Mouse (Mus musculus) central nervous system, embryonic 14 days (tissue): ENCODE measurements around the gene Limch1. TPM values are rescaled to one million over a fixed set of nuclear protein-coding genes. Genes with fewer than 3 reads are reported as not detected.

ENCODE experiments used
- polyA plus RNA-seq: library from polyadenylated mRNA; depleted of rRNA; stranded (reverse); fragments of >200 nt; gene quantifications from 2 replicates; pipeline ENCODE4 v1.2.3, GENCODE M21; 2012; rRNA removed

Gene Limch1
- polyA plus RNA-seq = 29.0 and 30.6 TPM in 2 replicates

GRCm38 (mm10) chr5:66745390-66745995 is at the start of gene Limch1:
Gene Limch1 (plus strand): TSS chr5:66745827.

GRCm38 (mm10) chr5:67098733-67099323 is 353.2 kb downstream of the Limch1 start, which contains the start of gene Phox2b:
Gene Phox2b (minus strand): TSS chr5:67099301.

Other genes starting within 250 kb of the Limch1 start
- gene Apbb2, start 127.0 kb upstream of the Limch1 start, polyA plus RNA-seq = 22.3 and 27.7 TPM in 2 replicates
- 1,296 and 1,323 TPM in 2 replicates for gene Uchl1, start 69.7 kb upstream of the Limch1 start, polyA plus RNA-seq